Mouse (Mus musculus) A20 (cell line): Measurements from ENCODE around the gene 2310057M21Rik.
"Not testable (repeated sequence)": the region's sequence is repeated elsewhere in the genome, so short reads cannot be mapped to it uniquely, and the experiment has no call there.

Experiments
- DNase-seq: peaks from one replicate; pipeline ENCODE4 v3.0.0-alpha.2; 2011; ENCODE audit warnings: low read depth, low spot score

Gene 2310057M21Rik

DNA sequence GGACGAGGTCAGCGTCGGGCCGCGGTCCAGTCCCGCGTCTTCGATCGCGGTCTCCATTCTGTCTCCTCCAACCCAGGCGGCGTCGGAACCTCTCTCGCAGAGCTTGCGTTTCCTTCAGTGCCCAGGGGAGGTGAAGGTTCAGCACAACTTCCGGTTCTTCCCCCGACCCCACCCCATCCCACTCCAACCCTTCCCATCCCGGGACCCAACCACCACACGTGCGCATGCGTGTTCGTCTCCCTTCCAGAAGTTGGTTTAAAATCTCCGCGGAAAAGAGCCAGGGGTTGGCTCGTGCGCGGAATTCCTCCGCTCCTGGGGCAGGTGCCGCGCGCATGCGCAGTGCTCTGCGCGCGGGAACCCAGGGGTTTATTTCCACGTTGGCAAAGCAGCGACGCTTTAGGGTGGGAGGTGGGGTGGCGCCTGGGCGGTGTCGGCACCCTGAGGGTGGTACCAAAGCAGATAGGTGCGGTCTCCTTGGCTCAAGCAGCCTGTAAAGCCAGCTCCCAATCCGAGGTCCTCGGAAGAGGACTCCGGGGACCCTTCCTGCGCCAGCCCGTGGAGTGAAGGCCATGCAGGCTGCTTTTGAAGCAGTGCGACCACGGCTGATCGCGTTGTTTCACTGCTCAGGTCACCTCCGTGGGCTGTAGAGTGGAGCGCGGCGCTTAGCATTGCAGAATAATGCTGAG lies at the start of gene 2310057M21Rik:
Gene 2310057M21Rik (minus strand): TSS at position 145 of the 686 bp plus-strand sequence.
- DNase-seq, result peak; percentile 95

DNA sequence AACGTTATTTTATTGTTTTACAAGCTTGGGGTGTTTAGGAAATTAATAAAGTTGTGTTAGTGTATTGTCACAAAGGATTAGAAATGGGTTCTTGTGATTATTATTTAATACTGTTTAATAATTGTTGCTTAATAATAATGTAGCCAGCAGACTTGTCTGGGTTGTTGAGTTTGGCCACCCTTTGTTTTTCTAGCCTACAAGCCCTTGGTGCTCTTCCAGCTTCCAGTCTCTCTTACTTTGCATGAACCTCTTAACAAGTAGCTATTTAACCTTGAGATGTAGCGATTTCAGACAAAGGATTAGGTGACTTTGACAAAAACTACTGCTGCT lies 49.3 kb upstream of the 2310057M21Rik start:
- DNase-seq, result no peak

DNA sequence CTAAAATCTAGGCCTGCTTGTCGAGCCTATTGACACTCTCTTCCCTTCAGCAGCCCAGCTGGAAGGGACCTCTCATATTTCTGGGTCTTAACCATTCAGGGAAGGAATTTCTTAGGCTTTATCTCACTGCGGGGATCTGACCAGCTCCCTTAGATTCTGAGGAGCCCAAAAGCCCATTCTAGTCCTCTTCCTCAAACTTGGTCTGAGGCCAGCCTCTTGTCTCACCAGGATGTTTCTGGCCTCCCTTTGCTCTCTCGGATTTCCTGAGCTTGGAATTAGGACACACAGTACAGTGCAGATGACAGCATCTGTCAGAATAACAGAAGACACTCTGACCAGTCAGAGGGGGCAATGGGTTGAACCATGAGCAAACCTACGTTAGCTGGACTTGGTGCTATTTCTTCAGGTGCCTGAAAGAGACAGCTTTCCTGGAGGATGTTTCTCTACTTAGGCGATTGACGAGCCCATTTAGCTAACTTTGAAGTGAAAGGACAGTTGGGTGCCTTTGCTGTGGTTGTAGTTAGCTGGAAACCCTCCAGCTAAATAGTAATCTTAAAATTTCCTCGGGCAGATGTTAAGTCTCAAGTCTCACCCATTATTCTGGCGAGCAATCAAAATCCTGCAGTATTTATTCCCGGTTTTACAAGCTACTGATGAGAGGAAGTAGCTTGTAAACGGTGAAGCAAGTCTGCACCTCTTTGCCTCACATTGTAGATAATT lies 48.8 kb upstream of the 2310057M21Rik start:
- peak; percentile 8 for DNase-seq

GRCm38 (mm10) chr7:131410416-131411058 lies 48.0 kb upstream of the 2310057M21Rik start, which contains the start of the genes Ikzf5 and Acadsb:
Ikzf5 (minus strand) TSS chr7:131410521.
Acadsb (plus strand) TSS chr7:131410601.
- peak; percentile 97 for DNase-seq

DNA sequence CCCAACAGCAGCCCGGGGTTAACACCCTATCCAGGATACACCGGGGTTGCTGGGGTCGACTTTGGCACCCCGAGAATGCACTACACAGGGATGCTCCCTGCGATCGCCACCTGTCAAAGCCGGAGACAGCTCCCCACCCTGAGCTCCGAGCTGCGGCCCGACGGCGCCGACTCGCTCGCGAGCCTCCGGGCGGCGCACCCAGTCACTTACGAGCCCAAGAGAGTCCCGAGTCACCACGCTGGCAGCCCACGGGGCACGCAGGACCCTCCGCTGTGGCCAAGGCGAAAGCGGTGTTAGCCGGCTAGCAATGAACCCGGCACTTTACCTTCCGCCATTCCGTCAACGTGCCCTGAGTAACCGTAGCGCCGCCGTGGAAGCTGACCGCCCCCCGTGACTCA lies 47.4 kb upstream of the 2310057M21Rik start:
- DNase-seq, result no peak

DNA sequence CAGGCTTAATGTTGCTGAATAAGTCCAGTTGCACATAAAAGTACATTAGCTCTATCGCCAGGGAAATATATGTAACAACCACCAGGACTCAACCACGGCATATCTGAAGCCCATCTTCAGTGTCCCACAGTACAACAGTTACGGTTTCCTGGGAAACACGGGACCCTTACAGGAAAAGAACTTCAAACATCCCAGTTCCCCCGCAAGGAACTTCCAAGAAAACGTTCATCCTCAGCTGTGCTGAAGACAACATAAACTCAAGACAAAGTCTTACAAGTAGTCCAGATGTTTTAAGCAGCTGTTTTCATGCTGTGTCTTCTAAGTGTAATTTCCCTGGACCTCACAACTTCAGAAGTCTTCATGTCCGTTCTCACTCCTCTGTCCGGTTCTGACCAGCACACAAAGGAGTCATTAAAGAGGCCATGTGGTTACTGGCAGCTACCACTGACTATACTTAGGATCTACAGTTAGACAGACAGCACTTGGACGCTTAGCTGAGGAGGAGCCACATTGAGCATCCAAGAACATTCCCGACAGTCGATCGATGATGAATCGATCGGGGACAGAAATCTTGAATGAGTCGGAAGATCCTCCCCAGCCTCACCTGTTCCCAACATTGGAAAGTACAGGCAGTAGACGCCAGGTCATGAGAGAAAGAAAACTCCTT lies 46.9 kb upstream of the 2310057M21Rik start:
- DNase-seq, result no peak

GRCm38 (mm10) chr7:131391761-131392160 lies 29.2 kb upstream of the 2310057M21Rik start:
- DNase-seq, result not testable (repeated sequence)

GRCm38 (mm10) chr7:131371880-131372651 lies 9.5 kb upstream of the 2310057M21Rik start:
- DNase-seq, result peak; percentile 52

- no peak for DNase-seq
Measured at GRCm38 (mm10) chr7:131371470-131371860, 8.9 kb upstream of the 2310057M21Rik start.

- DNase-seq, result peak; percentile 93
Measured at GRCm38 (mm10) chr7:131370648-131371469, 8.3 kb upstream of the 2310057M21Rik start, which contains the start of gene Pstk. Pstk (plus strand) TSS chr7:131371141.

- no peak for DNase-seq
Measured at GRCm38 (mm10) chr7:131364131-131364530, 1.6 kb upstream of the 2310057M21Rik start.

- DNase-seq, result no peak
Measured at GRCm38 (mm10) chr7:131362269-131362614, 317 bp downstream of the 2310057M21Rik start.

DNA sequence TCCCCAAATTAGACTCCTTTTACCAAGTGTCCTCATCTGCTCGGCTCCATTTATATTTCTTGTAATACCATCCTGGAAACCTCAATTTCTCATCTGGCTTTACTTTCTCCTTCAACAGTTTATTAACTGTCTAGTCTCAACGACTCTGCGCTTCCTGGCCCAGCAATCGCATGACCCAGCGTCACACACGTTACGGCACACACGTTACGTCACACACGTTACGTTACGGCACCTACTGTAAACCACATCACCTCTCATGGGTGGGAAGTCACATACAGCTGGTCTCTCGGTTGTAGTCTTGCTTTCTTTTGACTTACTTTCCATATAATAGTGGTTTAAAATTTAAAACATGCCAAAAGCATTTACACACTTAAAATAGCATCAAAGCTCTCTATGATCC lies 6.5 kb downstream of the 2310057M21Rik start:
- DNase-seq, result no peak

DNA sequence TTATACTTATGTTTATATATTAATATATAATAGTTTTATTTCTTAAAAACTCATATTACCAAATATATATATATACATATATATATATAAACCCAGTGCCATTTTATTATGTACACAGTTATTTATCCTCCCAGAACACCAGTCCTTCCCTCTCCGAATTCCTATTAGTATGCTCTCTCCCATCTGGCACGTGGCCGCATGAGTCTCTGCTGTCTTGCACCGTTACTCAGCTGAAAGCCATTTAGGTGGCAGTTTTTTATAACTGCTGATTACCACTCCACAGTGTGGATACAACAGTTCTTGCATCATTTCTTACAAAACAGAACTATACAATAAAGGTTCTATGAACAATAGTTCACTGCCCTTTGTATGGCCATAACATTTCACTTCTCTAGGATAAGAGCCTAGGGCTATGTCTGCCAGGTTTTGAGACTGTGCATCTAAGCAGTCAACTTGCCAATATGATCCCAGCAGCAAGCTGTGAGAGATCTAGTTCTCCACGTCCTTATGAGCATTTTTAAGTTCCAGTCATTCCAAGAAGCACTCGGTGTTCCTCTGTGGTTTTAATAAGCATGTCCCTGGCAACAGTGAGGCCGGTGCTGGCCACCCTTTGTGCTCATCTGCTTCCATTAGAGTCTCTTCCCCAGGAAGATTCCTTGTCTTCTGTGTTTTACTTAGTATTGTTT lies 16.6 kb downstream of the 2310057M21Rik start:
- no peak for DNase-seq

GRCm38 (mm10) chr7:131337502-131338068 lies 25.0 kb downstream of the 2310057M21Rik start:
- DNase-seq, result no peak

- no peak for DNase-seq
Measured at GRCm38 (mm10) chr7:131333564-131333963, 29.0 kb downstream of the 2310057M21Rik start, which contains the start of gene Fam24a. Fam24a (plus strand) TSS chr7:131333864.

DNA sequence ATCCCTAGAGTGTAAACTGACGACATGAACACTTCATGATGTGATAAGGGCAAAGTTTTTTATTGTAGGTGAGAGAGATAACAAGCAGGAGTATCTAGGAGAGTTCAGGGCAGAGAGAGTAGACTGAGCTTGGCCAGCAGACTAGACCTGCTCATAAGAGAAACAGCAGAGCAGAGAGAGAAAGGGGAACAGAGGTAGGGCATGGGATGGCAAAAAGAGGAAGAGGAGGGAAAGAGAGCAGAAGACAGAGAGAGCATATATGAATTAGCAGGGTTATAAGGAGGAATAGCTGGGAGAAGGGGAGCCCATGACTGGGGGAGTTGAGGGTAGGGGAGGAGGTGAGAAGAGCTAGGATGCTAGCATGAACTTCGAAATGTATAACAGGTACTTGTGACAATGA lies 30.9 kb downstream of the 2310057M21Rik start:
- peak; percentile 25 for DNase-seq

GRCm38 (mm10) chr7:131329416-131329815 lies 33.1 kb downstream of the 2310057M21Rik start, which contains the start of gene Fam24b:
Fam24b (minus strand) TSS chr7:131329516.
- no peak for DNase-seq

DNA sequence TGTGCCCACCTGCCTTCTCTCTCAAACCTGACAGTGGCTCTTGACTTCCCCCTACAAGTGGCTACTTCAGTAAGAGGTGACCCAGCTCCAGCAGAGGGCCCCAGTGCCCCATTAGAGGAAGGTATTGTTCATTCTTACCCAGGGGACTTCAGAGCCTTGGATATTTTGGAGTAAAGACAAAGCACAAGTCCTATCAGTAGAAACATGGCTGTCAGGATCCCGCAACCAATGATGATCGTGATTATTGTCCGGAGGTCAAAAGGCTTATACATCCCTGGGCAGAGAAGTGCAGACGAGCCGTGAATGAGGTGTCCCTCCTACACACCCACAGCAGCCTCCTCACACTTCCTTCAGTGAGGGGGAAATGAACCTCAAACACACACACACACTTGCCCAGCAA lies 35.5 kb downstream of the 2310057M21Rik start:
- peak; percentile 29 for DNase-seq
